Mouse (Mus musculus): ENCODE measurements around the gene Prrt1. TPM values are rescaled to one million over a fixed set of nuclear protein-coding genes. Genes with fewer than 3 reads are reported as not detected.

Gene Prrt1
- polyA plus RNA-seq, 1 experiment from 2014 or later: 0.55 TPM

GRCm38 (mm10) chr17:34676671-34677070, 47.3 kb downstream of the Prrt1 start:
- Histone ChIP-seq H3K9ac (no peak overlapping the region), H3K36me3 (no peaks in the 10 kb centered on the region), H3K4me3 (no peak overlapping the region), H3K4me1 (peaks cover 26% of the 10 kb centered on the region), H3K27me3 (peaks cover 89% of the 10 kb centered on the region), H3K9me3 (no peaks in the 10 kb centered on the region), H3K27ac (no peak overlapping the region), H3K4me2 (no peak overlapping the region)
- WGBS: 69% methylated on average over 12 of the region's 12 CpGs
- no peak for ATAC-seq (ENCODE audit: insufficient number of reproducible peaks, insufficient read depth, low FRiP score, low TSS enrichment, low read depth)

GRCm38 (mm10) chr17:34680191-34680590, 50.9 kb downstream of the Prrt1 start:
- Histone ChIP-seq H3K4me2 (no peak overlapping the region), H3K27me3 (peaks cover 61% of the 10 kb centered on the region), H3K36me3 (no peaks in the 10 kb centered on the region), H3K4me1 (peaks cover 34% of the 10 kb centered on the region), H3K4me3 (no peak overlapping the region), H3K9ac (no peak overlapping the region), H3K9me3 (no peaks in the 10 kb centered on the region), H3K27ac (no peak overlapping the region)
- ATAC-seq (ENCODE audit: insufficient number of reproducible peaks, insufficient read depth, low FRiP score, low TSS enrichment, low read depth): no peak
- WGBS: 81% methylated on average over 26 of the region's 26 CpGs

GRCm38 (mm10) chr17:34680621-34681020, 51.3 kb downstream of the Prrt1 start:
- peaks cover 57% of the 10 kb centered on the region for H3K27me3 ChIP-seq
- no peak for ATAC-seq (ENCODE audit: insufficient number of reproducible peaks, insufficient read depth, low FRiP score, low TSS enrichment, low read depth)
- H3K27ac ChIP-seq: no peak overlapping the region
- H3K9ac ChIP-seq: no peak overlapping the region
- no peak overlapping the region for H3K4me3 ChIP-seq
- no peaks in the 10 kb centered on the region for H3K9me3 ChIP-seq
- WGBS: 76% methylated on average over 4 of the region's 4 CpGs
- no peak overlapping the region for H3K4me2 ChIP-seq
- H3K4me1 ChIP-seq: peaks cover 37% of the 10 kb centered on the region
- no peaks in the 10 kb centered on the region for H3K36me3 ChIP-seq

- peaks cover 51% of the 10 kb centered on the region for H3K27me3 ChIP-seq
- ATAC-seq (ENCODE audit: insufficient number of reproducible peaks, insufficient read depth, low FRiP score, low TSS enrichment, low read depth): no peak
These were observed 51.8 kb downstream of the Prrt1 start for GRCm38 (mm10) chr17:34681132-34681571.

GRCm38 (mm10) chr17:34681881-34682536, 52.7 kb downstream of the Prrt1 start:
- ATAC-seq (ENCODE audit: insufficient number of reproducible peaks, insufficient read depth, low FRiP score, low TSS enrichment, low read depth): no peak

More at GRCm38 (mm10) chr17:34681132-34681571, 51.8 kb downstream of the Prrt1 start:
- Histone ChIP-seq H3K9ac (0 out of 2 replicates have a peak overlapping the region, but pooled peaks have one; percentile 40), H3K36me3 (no peaks in the 10 kb centered on the region), H3K4me3 (no peak overlapping the region), H3K9me3 (no peaks in the 10 kb centered on the region), H3K4me2 (no peak overlapping the region), H3K4me1 (peaks cover 40% of the 10 kb centered on the region), H3K27ac (no peak overlapping the region)
- WGBS: 57% methylated on average over 17 of the region's 17 CpGs

More at GRCm38 (mm10) chr17:34681881-34682536, 52.7 kb downstream of the Prrt1 start:
- no peak overlapping the region for H3K27ac ChIP-seq
- peaks cover 43% of the 10 kb centered on the region for H3K27me3 ChIP-seq
- peaks cover 40% of the 10 kb centered on the region for H3K4me1 ChIP-seq
- no peak overlapping the region for H3K9ac ChIP-seq
- H3K9me3 ChIP-seq: no peaks in the 10 kb centered on the region
- WGBS: 68% methylated on average over 11 of the region's 11 CpGs
- no peaks in the 10 kb centered on the region for H3K36me3 ChIP-seq
- H3K4me2 ChIP-seq: no peak overlapping the region
- no peak overlapping the region for H3K4me3 ChIP-seq

Other genes starting within 250 kb of the Prrt1 start
- gene BC051142, start 230.7 kb upstream of the Prrt1 start, polyA plus RNA-seq (2015; fragmentation: Nextera tagmentation; extraction: Ambion mirVana): 0.52 and 0.96 TPM in 2 replicates
- gene Btnl4, start 152.2 kb upstream of the Prrt1 start, polyA plus RNA-seq (2015; fragmentation: Nextera tagmentation; extraction: Ambion mirVana): not detected in 2 replicates
- gene Btnl6, start 112.2 kb upstream of the Prrt1 start, polyA plus RNA-seq (2015; fragmentation: Nextera tagmentation; extraction: Ambion mirVana): 0.54 TPM in 1 of 2 replicates, not detected in the other
- gene Notch4, start 65.3 kb upstream of the Prrt1 start, polyA plus RNA-seq (2015; fragmentation: Nextera tagmentation; extraction: Ambion mirVana): 4.4 and 5.0 TPM in 2 replicates
- 5.3 and 6.0 TPM in 2 replicates for gene Gpsm3, start 39.7 kb upstream of the Prrt1 start, polyA plus RNA-seq (2015; fragmentation: Nextera tagmentation; extraction: Ambion mirVana)
- gene Pbx2, start 38.3 kb upstream of the Prrt1 start, polyA plus RNA-seq (2015; fragmentation: Nextera tagmentation; extraction: Ambion mirVana): 14.8 and 19.2 TPM in 2 replicates
- 3.6 and 4.2 TPM in 2 replicates for gene Ager, start 31.7 kb upstream of the Prrt1 start, polyA plus RNA-seq (2015; fragmentation: Nextera tagmentation; extraction: Ambion mirVana)
- 130 and 132 TPM in 2 replicates for gene Rnf5, start 25.8 kb upstream of the Prrt1 start, polyA plus RNA-seq (2015; fragmentation: Nextera tagmentation; extraction: Ambion mirVana)
- 50.7 and 57.5 TPM in 2 replicates for gene Agpat1, start 25.3 kb upstream of the Prrt1 start, polyA plus RNA-seq (2015; fragmentation: Nextera tagmentation; extraction: Ambion mirVana)
- gene Egfl8, start 13.6 kb upstream of the Prrt1 start, polyA plus RNA-seq (2015; fragmentation: Nextera tagmentation; extraction: Ambion mirVana): 7.5 and 10.2 TPM in 2 replicates
- 21.6 and 22.2 TPM in 2 replicates for gene Ppt2, start 1.0 kb upstream of the Prrt1 start, polyA plus RNA-seq (2015; fragmentation: Nextera tagmentation; extraction: Ambion mirVana)
- gene Fkbpl, start 15.2 kb downstream of the Prrt1 start, polyA plus RNA-seq (2015; fragmentation: Nextera tagmentation; extraction: Ambion mirVana): 15.0 and 18.0 TPM in 2 replicates
- 97.8 and 106 TPM in 2 replicates for gene Atf6b, start 17.6 kb downstream of the Prrt1 start, polyA plus RNA-seq (2015; fragmentation: Nextera tagmentation; extraction: Ambion mirVana)
- gene Tnxb, start 41.0 kb downstream of the Prrt1 start, polyA plus RNA-seq (2015; fragmentation: Nextera tagmentation; extraction: Ambion mirVana): 0.03 and 0.04 TPM in 2 replicates
- gene C4b, start 114.3 kb downstream of the Prrt1 start, polyA plus RNA-seq (2015; fragmentation: Nextera tagmentation; extraction: Ambion mirVana): 0.34 TPM in 1 of 2 replicates, not detected in the other
- gene Cyp21a1, start 175.0 kb downstream of the Prrt1 start, polyA plus RNA-seq (2015; fragmentation: Nextera tagmentation; extraction: Ambion mirVana): not detected in 2 replicates
- gene Stk19, start 207.4 kb downstream of the Prrt1 start, polyA plus RNA-seq (2015; fragmentation: Nextera tagmentation; extraction: Ambion mirVana): 25.4 and 29.4 TPM in 2 replicates
- gene Dxo, start 207.5 kb downstream of the Prrt1 start, polyA plus RNA-seq (2015; fragmentation: Nextera tagmentation; extraction: Ambion mirVana): 66.3 and 75.1 TPM in 2 replicates
- gene Skiv2l, start 220.7 kb downstream of the Prrt1 start, polyA plus RNA-seq (2015; fragmentation: Nextera tagmentation; extraction: Ambion mirVana): 52.2 and 55.6 TPM in 2 replicates
- gene Nelfe, start 220.9 kb downstream of the Prrt1 start, polyA plus RNA-seq (2015; fragmentation: Nextera tagmentation; extraction: Ambion mirVana): 119 and 126 TPM in 2 replicates
- 1.6 and 5.7 TPM in 2 replicates for gene Cfb, start 233.0 kb downstream of the Prrt1 start, polyA plus RNA-seq (2015; fragmentation: Nextera tagmentation; extraction: Ambion mirVana)
- 5.5 and 7.1 TPM in 2 replicates for gene Zbtb12, start 249.9 kb downstream of the Prrt1 start, polyA plus RNA-seq (2015; fragmentation: Nextera tagmentation; extraction: Ambion mirVana)